Mouse (Mus musculus): Measurements from ENCODE around the gene Vps16.

DNA sequence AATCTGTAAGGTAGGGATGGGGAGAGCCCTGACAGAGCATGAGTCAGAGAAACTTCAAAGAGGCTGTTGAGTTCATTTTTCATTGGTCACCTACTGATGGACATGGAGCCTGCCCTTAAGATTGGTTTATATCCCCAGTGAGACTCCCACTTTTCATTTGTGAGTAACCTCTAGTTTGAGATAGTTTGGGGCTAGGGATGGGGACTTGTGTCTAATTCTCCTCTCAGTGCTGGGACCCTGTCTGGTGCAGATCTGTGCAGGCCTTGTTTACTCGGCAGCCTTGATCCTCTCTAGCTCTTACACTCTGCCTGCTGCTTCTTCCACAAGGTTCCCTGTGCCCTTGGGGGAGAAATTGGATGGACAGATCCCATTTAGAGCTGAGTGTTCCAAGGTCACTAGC, 60.1 kb downstream of the Vps16 start:
- no peak for TF ChIP-seq CTCF (IDR thresholded peaks at IDR 0.05; ENCODE audit: extremely low read depth, insufficient read length, insufficient replicate concordance, low read depth, low read length)
- no peak for TF ChIP-seq POLR2A (IDR thresholded peaks at IDR 0.05; ENCODE audit: low read depth, low read length)

Measured in small intestine, adult 2 months (tissue).